Mouse (Mus musculus) hindbrain, embryonic 10.5 days (tissue): ENCODE results near the gene Cops8. TPM values are rescaled to one million over a fixed set of nuclear protein-coding genes. Genes with fewer than 3 reads are reported as not detected.
A peak's percentile ranks its signal among the peaks of the same experiment; 100 is the strongest.

Experiments
- DNase-seq: peaks from one replicate; pipeline ENCODE4 v3.0.0-alpha.2; 2017; ENCODE audit warnings: low spot score
- H3K27ac ChIP-seq: fragments of 300-500 bp; sonication (generic); 2 replicates; pipeline ENCODE4 v1.5.1; 2016; ENCODE audit warnings: mild to moderate bottlenecking, moderate library complexity
- H3K27me3 ChIP-seq: fragments of 300-500 bp; sonication (generic); 2 replicates; pipeline ENCODE4 v1.6.1; 2016; ENCODE audit warnings: mild to moderate bottlenecking; ENCODE audit not compliant: poor library complexity, insufficient read depth, severe bottlenecking
- H3K36me3 ChIP-seq: fragments of 300-500 bp; sonication (generic); 2 replicates; pipeline ENCODE4 v1.6.1; 2016; ENCODE audit warnings: mild to moderate bottlenecking, moderate library complexity
- H3K4me1 ChIP-seq: fragments of 300-500 bp; sonication (generic); replicated peaks from 2 replicates; pipeline ENCODE4 v1.6.1; 2016; ENCODE audit warnings: mild to moderate bottlenecking
- H3K4me3 ChIP-seq: fragments of 300-500 bp; sonication (generic); 2 replicates; pipeline ENCODE4 v1.5.1; 2016; ENCODE audit warnings: mild to moderate bottlenecking, moderate library complexity
- H3K9me3 ChIP-seq: fragments of 300-500 bp; sonication (generic); 2 replicates; pipeline ENCODE4 v1.6.1; 2016; ENCODE audit warnings: mild to moderate bottlenecking, moderate library complexity
- WGBS: fragments of 180-500 bp; shearing (Covaris S2); methylation state at CpG from one replicate; pipeline ENCODE4 v1.1.7; 2016; 5-methylcytosine and 5-hydroxymethylcytosine counted together
- polyA plus RNA-seq: library from polyadenylated mRNA; unstranded; fragments of >200 nt; fragmentation: Nextera tagmentation; extraction: Ambion mirVana; gene quantifications from 2 replicates; pipeline ENCODE4 v1.2.1, GENCODE M21; 2016

The Cops8 gene
- 193 and 195 TPM in 2 replicates for polyA plus RNA-seq

- Histone ChIP-seq H3K9me3 (no peaks in the 10 kb centered on the region), H3K27ac (peak within 1 kb of the TSS; percentile 91), H3K27me3 (0 out of 2 replicates have a peak, but pooled peaks cover 3% of the 10 kb centered on the region), H3K4me3 (peak within 1 kb of the TSS; percentile 92), H3K4me1 (peaks cover 15% of the 10 kb centered on the region), H3K36me3 (peaks cover 28% of the 10 kb centered on the region)
- peak; percentile 96 for DNase-seq
- 4% methylated on average over 48 of the region's 48 CpGs for WGBS
These were observed at the start of gene Cops8 for GRCm38 (mm10) chr1:90602759-90603560. Cops8 (plus strand) TSS chr1:90602981.

- DNase-seq, result no peak
- Histone ChIP-seq H3K9me3 (0 out of 2 replicates have a peak, but pooled peaks cover 5% of the 10 kb centered on the region), H3K4me3 (no peak overlapping the region), H3K27me3 (no peaks in the 10 kb centered on the region), H3K36me3 (no peaks in the 10 kb centered on the region), H3K4me1 (peaks cover 14% of the 10 kb centered on the region), H3K27ac (no peak overlapping the region)
- 78% methylated on average over 1 of the region's 1 CpGs for WGBS
These were observed 45.6 kb upstream of the Cops8 start for GRCm38 (mm10) chr1:90557140-90557539.

GRCm38 (mm10) chr1:90560942-90561726 is 41.6 kb upstream of the Cops8 start:
- Histone ChIP-seq H3K27ac (no peak overlapping the region), H3K27me3 (no peaks in the 10 kb centered on the region), H3K4me1 (peaks cover 12% of the 10 kb centered on the region), H3K9me3 (0 out of 2 replicates have a peak, but pooled peaks cover 5% of the 10 kb centered on the region), H3K36me3 (no peaks in the 10 kb centered on the region), H3K4me3 (no peak overlapping the region)
- no peak for DNase-seq
- 54% methylated on average over 5 of the region's 5 CpGs for WGBS

- Histone ChIP-seq H3K36me3 (no peaks in the 10 kb centered on the region), H3K4me1 (peaks cover 25% of the 10 kb centered on the region), H3K4me3 (no peak overlapping the region), H3K27ac (no peak overlapping the region), H3K27me3 (no peaks in the 10 kb centered on the region), H3K9me3 (no peaks in the 10 kb centered on the region)
- no peak for DNase-seq
- 94% methylated on average over 3 of the region's 3 CpGs for WGBS
These were observed 38.8 kb upstream of the Cops8 start for GRCm38 (mm10) chr1:90563945-90564344.

DNA sequence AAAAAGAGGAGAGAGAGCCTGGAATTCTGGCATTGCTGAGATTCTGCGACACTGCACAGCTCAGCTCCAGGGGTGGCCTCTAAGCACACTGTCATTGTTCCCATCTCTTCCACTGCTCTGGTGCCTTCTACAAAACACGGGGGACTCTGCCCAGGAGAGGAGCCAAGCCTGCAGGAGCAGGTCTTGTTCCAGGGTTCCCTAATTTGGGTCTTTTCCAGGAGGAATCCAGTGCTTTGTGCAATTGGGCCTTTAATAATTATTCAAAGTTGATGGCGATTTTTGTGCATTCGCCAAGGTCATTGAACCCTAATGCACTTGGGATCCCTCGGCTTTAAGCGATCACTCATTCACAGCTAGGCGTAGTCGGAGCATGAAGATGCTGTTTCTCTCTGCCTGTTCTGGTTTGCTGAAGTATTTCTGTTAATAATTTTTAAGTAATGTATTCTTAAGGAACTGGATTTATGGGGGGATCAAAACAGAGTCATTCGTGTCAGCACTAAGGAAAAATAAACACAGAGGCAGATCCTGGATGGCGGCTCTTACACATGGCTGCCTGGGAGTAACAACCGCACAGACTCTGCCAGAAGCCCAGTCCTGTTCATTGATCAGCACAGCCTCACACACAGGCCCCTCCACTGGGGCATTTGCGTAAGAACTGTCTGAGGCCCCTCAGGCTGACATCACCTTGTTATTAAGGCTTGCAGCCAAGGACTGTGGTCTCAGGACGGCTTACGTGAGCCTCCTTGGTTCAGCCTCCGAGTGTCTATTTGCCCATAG is 35.9 kb upstream of the Cops8 start:
- WGBS, result 73% methylated on average over 15 of the region's 15 CpGs
- Histone ChIP-seq H3K36me3 (no peaks in the 10 kb centered on the region), H3K4me3 (no peak overlapping the region), H3K27ac (peak overlapping the region; percentile 54), H3K9me3 (peaks cover 5% of the 10 kb centered on the region; the same call in 1 of the 2 replicates), H3K4me1 (peaks cover 20% of the 10 kb centered on the region), H3K27me3 (no peaks in the 10 kb centered on the region)
- no peak for DNase-seq

- 88% methylated on average over 6 of the region's 6 CpGs for WGBS
- H3K36me3 ChIP-seq, result no peaks in the 10 kb centered on the region
These were observed 28.9 kb upstream of the Cops8 start for GRCm38 (mm10) chr1:90573831-90574230.

GRCm38 (mm10) chr1:90574845-90575244 is 27.9 kb upstream of the Cops8 start:
- Histone ChIP-seq H3K4me1 (peaks cover 25% of the 10 kb centered on the region), H3K4me3 (no peak overlapping the region), H3K36me3 (no peaks in the 10 kb centered on the region), H3K27ac (no peak overlapping the region), H3K27me3 (peaks cover 6% of the 10 kb centered on the region; the same call in 1 of the 2 replicates), H3K9me3 (peaks cover 5% of the 10 kb centered on the region; the same call in 1 of the 2 replicates)
- DNase-seq, result no peak
- WGBS, result 45% methylated on average over 3 of the region's 3 CpGs

More at GRCm38 (mm10) chr1:90573831-90574230, 28.9 kb upstream of the Cops8 start:
- no peak for DNase-seq
- H3K9me3 ChIP-seq, result peaks cover 5% of the 10 kb centered on the region; the same call in 1 of the 2 replicates
- H3K27ac ChIP-seq, result 0 out of 2 replicates have a peak overlapping the region, but pooled peaks have one; percentile 29
- H3K27me3 ChIP-seq, result peaks cover 6% of the 10 kb centered on the region; the same call in 1 of the 2 replicates
- H3K4me1 ChIP-seq, result peaks cover 25% of the 10 kb centered on the region
- H3K4me3 ChIP-seq, result no peak overlapping the region

- Histone ChIP-seq H3K9me3 (no peaks in the 10 kb centered on the region), H3K27me3 (peaks cover 6% of the 10 kb centered on the region; the same call in 1 of the 2 replicates), H3K27ac (no peak overlapping the region), H3K4me3 (no peak overlapping the region), H3K4me1 (peaks cover 25% of the 10 kb centered on the region), H3K36me3 (no peaks in the 10 kb centered on the region)
- no peak for DNase-seq
- 67% methylated on average over 5 of the region's 5 CpGs for WGBS
These were observed 25.4 kb upstream of the Cops8 start for GRCm38 (mm10) chr1:90577417-90577816.

- 77% methylated on average over 7 of the region's 7 CpGs for WGBS
- DNase-seq, result no peak
- Histone ChIP-seq H3K4me1 (peaks cover 4% of the 10 kb centered on the region), H3K4me3 (no peak overlapping the region), H3K27me3 (peaks cover 14% of the 10 kb centered on the region), H3K9me3 (0 out of 2 replicates have a peak, but pooled peaks cover 3% of the 10 kb centered on the region), H3K27ac (no peak overlapping the region), H3K36me3 (no peaks in the 10 kb centered on the region)
These were observed 20.1 kb upstream of the Cops8 start for GRCm38 (mm10) chr1:90582635-90583034.

DNA sequence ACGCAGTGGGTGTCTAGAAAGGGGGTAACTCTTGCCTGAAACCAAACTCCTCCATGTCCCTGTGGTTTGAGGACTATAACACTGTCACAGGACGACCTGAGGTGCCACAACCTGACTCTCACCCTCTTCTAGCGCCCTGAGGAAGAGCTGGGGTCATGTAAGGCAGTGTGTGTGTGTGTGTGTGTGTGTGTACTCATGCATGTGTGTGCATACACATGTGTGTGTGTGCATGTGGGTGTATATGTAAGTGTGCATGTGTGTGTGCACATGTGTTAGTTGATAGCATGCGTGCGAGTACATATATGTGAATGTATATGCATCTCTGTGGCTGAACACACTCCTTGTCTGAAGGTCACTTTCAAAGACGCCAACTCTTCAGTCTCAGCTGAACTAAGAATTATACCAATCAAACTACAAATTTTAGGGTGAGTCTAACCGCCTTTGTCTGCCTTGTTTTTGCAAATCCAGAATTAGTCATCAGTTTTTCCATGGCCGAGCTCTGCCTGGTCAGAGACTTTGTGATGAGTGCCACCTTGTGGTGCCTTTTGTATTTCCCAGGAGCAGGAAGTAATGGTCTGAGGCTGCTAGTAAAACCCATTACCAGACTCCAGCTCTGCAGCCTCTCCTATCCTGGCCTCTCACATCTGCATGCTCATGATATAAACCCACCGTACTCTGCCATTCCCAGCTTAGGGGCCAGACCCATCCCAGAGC is 14.6 kb upstream of the Cops8 start:
- Histone ChIP-seq H3K9me3 (0 out of 2 replicates have a peak, but pooled peaks cover 3% of the 10 kb centered on the region), H3K27me3 (peaks cover 23% of the 10 kb centered on the region), H3K4me3 (no peak overlapping the region), H3K4me1 (peaks cover 16% of the 10 kb centered on the region), H3K27ac (peak overlapping the region; percentile 83), H3K36me3 (no peaks in the 10 kb centered on the region)
- peak; percentile 73 for DNase-seq
- 64% methylated on average over 9 of the region's 9 CpGs for WGBS

DNA sequence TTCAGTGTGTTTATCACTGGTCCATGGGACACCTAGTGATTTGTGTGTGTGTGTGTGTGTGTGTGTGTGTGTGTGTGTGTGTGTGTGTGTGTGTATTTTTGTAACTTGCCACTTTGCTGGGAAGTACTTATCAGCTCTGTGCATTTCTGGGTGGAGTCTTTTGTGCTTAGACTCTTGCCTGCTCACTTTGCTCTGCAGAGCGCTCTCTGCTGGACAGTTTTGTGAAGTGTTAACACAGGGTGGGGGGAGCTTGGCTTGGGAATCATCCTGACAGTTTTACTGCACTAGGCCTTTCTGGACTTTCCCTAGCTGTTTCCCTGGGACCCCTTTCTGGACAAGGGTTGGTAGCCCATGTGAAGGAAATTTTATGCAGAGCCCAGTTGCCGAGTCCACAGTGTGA is 12.0 kb upstream of the Cops8 start:
- Histone ChIP-seq H3K9me3 (no peaks in the 10 kb centered on the region), H3K4me3 (no peak overlapping the region), H3K27me3 (peaks cover 23% of the 10 kb centered on the region), H3K4me1 (peaks cover 16% of the 10 kb centered on the region), H3K36me3 (no peaks in the 10 kb centered on the region), H3K27ac (peak overlapping the region; percentile 75)
- 39% methylated on average over 2 of the region's 2 CpGs for WGBS
- peak; percentile 68 for DNase-seq
